Mouse (Mus musculus) adrenal gland, adult 2 months (tissue): ENCODE data around the gene Pnkp. TPM values are rescaled to one million over a fixed set of nuclear protein-coding genes. Genes with fewer than 3 reads are reported as not detected.

Source experiments
- DNase-seq: peaks from one replicate; pipeline ENCODE4 v3.0.0; 2021
- polyA plus RNA-seq: library from polyadenylated mRNA; depleted of rRNA; stranded (reverse); fragments of >200 nt; gene quantifications from 2 replicates; pipeline ENCODE4 v1.2.3, GENCODE M21; 2012
- total RNA-seq, 2 experiments: library from RNA; stranded (reverse); gene quantifications; 2 replicates each; pipeline ENCODE4 v1.2.3; 2021

The Pnkp gene
- total and polyA plus RNA-seq, 3 experiments: 36.3 to 90.0 (median 42.8) TPM

- DNase-seq: peak; percentile 28
Measured at GRCm38 (mm10) chr7:44852259-44853027, 4.5 kb upstream of the Pnkp start.

GRCm38 (mm10) chr7:44853065-44853464 is 3.9 kb upstream of the Pnkp start:
- DNase-seq: peak; percentile 33

GRCm38 (mm10) chr7:44853596-44854355 is 3.2 kb upstream of the Pnkp start:
- DNase-seq: peak; percentile 65

- peak; percentile 97 for DNase-seq
Measured at GRCm38 (mm10) chr7:44854356-44855031, 2.4 kb upstream of the Pnkp start.

- no peak for DNase-seq
Measured at GRCm38 (mm10) chr7:44855036-44855435, 1.9 kb upstream of the Pnkp start.

GRCm38 (mm10) chr7:44856265-44856916 is 548 bp upstream of the Pnkp start:
- no peak for DNase-seq

- DNase-seq: peak; percentile 55
Measured at GRCm38 (mm10) chr7:44857905-44858304, 966 bp downstream of the Pnkp start.

- DNase-seq: no peak
Measured at GRCm38 (mm10) chr7:44859896-44860295, 3.0 kb downstream of the Pnkp start.

- peak; percentile 77 for DNase-seq
Measured at GRCm38 (mm10) chr7:44860576-44861428, 3.9 kb downstream of the Pnkp start.

GRCm38 (mm10) chr7:44861429-44861816 is 4.5 kb downstream of the Pnkp start:
- peak; percentile 45 for DNase-seq

GRCm38 (mm10) chr7:44862434-44862833 is 5.5 kb downstream of the Pnkp start:
- DNase-seq: peak; percentile 56

GRCm38 (mm10) chr7:44863210-44863609 is 6.3 kb downstream of the Pnkp start:
- DNase-seq: peak; percentile 42

GRCm38 (mm10) chr7:44863982-44864494 is 7.1 kb downstream of the Pnkp start:
- DNase-seq: peak; percentile 18

- peak; percentile 49 for DNase-seq
Measured at GRCm38 (mm10) chr7:44864595-44865542, 7.9 kb downstream of the Pnkp start.

GRCm38 (mm10) chr7:44866276-44867009 is 9.5 kb downstream of the Pnkp start:
- peak; percentile 92 for DNase-seq

GRCm38 (mm10) chr7:44867010-44867702 is 10.2 kb downstream of the Pnkp start:
- DNase-seq: peak; percentile 64

- peak; percentile 40 for DNase-seq
Measured at GRCm38 (mm10) chr7:44867802-44868201, 10.9 kb downstream of the Pnkp start.

- peak; percentile 47 for DNase-seq
Measured at GRCm38 (mm10) chr7:44868465-44868864, 11.5 kb downstream of the Pnkp start.
